Mouse (Mus musculus) brain, embryonic 18.5 days (tissue): Measurements from ENCODE around the gene Golga2.

Source experiments
- DNase-seq: peaks from one replicate; pipeline ENCODE4 v3.0.0-alpha.2; 2012; ENCODE audit warnings: low read depth, low spot score

Golga2 gene

DNA sequence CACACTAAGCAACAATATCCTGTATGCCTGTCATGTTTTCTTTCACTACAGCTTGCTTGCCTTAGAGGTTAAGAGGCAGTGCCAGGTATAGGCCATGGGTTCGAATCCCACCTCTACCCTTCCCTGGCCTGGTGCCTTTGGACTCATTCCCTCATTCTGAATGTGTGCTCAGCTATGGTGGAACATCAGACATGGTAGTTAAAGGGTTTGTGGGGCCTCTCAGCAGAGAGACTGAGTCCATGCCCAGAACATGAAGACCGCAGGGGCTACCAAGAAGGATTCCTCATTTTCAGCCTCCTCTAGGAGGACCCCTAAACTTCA lies 56.1 kb downstream of the Golga2 start:
- DNase-seq = no peak

DNA sequence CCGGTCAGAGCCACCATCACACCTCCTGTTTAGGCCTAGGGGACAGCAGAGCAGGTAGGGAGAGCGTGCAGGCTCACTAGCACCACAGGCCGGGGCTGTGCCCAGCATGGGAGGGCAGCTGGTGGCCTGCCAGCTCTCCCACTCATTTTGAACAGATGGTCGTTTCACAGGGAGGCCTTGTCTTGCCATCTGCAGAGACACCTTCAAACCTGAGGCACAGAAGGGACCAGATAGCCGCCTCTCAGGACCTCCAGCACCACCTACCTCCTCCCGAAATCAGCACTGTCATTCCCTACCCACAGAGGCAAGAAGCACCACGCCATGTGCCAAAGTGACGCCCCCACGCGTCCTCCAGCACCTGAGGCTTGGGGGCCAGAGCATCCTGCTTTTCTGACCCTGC lies 56.9 kb downstream of the Golga2 start:
- no peak for DNase-seq

DNA sequence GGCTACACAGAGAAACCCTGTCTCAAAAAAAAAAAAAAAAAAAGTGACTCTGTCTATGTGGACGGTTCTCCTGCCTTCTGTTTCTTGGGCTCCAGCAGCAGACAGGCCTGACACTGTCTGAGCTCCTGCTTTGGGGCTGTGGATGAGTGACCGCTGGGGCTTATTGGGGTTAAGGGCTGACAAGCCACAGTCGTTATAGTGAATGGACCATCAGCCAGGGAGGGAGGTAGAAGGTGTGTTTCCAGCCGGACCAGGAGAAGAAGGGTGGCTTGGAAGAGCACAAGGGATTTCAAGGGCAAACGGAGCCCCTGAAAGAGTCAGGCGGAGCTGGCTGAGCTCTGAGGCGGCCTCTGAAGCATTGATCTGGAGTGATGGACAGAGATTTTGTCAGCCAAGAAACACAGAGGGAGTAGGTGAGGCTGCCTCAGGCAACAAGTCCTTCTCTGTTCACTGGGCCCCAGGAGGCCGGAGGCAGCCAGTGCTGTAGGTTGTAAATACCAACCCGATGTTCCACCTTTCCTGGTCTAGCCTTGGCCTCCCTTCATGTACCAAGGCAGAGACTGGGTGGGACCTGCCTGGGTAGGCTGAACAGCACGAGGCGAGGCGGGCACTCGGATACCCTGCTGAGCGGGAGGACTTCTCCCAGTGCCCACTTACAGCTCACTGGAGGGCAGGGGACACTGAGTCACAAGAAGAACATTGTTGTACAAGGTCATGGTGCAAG lies 57.6 kb downstream of the Golga2 start:
- no peak for DNase-seq

DNA sequence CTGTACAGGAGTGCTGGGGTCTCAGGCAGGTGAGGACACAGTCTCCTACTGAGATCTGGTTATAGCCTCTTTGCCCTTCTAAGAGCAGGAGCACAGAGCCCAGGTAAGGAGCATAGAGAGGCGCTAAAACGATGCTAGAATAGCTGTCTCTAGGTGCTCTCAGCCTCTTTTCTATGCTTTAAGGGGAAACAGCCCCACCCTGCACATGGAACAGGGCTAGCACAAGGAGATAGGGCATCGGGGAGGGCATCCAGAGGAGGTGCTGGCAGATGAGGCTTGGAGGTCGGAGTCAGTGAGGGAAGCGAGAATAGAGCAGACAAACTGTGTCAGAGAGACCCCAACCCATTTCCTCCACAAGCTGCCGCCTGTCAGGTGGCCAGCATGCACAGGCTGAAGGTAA lies 59.8 kb downstream of the Golga2 start:
- DNase-seq = no peak

DNA sequence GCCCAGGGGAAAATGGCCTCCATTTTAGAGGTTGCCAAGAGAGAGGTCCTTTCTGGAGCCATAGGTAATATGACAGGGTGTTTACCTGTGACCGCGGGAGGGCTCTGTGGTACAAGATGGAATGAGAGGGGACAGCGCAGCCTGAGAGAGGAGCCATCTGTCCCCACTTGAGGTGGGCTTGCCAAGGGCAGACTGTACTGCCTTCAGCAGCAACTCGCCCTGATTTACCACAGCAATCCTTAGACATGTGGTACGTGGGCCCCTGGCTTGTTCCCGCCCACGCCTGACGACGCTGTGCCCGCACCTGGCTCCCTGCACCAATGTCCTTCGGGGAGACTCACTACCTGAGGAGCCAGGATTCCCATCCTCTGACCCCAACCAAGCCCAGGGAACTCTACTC lies 61.1 kb downstream of the Golga2 start:
- DNase-seq = no peak

DNA sequence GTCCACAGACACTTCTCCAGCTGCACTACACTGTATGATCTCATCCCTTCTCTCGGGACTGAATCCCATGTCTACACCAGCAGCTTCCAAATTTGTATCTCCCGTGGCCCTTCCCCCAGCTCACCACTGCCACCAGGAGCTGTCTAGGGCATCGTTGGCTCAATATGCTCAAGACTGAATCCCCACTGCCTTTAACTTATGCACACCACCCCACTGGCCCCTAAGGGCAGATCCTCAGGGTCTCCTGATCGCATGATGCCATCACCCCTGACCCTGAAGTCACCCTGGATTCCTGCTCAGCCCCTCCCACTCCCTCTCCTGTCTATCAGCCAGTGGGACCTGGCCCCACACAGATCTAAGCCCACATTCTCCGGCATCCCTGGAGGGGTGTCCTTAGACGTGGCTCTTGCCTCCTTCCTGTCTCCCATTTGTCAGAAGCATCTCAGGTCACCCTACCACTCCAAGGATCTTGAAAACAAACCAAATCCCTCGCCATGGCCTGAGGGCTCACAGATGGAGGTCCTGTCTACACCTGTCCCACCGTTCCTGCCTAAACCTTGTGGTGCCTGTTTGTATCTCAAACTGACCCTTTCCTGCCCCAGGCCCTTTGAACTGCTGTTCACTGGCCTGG lies 62.6 kb downstream of the Golga2 start:
- DNase-seq = no peak

DNA sequence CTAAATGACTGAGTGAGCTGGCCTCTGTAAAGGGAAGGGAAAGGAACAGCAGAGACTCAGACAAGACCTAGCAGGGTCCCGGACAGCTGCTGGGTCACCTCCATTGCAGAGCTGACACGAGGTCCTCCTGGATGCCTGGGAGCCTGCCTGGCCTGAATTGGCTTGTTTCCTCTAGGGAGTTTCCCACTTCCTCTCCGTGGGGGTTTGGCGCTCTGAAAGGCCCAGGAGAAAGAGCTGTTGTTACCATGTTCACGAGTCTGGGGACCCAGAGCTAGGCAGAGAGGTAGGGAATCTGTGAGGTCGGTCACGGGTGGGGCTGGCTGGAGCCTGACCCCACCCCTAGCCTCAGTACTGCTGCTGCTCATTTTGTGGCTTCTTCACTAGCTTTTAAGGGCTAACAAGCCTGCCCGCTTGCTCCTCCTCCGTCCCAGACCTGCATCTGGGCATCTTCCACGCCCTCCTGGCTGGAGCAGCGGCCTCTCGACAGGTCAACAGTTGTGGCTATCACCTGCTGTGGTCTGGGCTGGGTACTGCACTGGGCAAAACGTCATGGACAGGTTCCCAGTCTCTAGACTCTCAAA lies 63.4 kb downstream of the Golga2 start:
- DNase-seq = no peak

DNA sequence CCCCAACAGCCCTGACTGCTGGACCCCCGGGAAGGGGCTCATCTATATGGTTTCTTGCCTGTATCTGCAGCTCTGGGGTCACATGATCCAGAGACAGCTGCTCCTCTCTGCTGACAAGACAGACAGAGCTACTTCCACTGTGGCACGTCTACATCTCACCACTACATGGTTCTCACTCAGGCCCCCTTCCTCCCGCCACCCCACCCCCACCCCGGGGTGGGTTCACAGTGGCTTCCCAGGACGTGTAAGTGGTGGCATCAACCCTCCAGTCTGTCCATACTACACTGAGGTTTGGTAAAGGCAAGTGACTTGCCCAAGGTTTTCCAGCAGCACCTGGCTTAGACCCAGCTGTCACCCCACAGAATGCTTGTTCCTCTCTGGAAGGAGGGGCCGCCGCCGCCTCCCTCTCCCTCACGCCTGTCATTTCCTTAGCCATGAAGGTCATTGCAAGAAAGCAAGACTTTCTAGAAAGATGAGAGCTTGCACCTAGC lies 64.3 kb downstream of the Golga2 start:
- DNase-seq = no peak

DNA sequence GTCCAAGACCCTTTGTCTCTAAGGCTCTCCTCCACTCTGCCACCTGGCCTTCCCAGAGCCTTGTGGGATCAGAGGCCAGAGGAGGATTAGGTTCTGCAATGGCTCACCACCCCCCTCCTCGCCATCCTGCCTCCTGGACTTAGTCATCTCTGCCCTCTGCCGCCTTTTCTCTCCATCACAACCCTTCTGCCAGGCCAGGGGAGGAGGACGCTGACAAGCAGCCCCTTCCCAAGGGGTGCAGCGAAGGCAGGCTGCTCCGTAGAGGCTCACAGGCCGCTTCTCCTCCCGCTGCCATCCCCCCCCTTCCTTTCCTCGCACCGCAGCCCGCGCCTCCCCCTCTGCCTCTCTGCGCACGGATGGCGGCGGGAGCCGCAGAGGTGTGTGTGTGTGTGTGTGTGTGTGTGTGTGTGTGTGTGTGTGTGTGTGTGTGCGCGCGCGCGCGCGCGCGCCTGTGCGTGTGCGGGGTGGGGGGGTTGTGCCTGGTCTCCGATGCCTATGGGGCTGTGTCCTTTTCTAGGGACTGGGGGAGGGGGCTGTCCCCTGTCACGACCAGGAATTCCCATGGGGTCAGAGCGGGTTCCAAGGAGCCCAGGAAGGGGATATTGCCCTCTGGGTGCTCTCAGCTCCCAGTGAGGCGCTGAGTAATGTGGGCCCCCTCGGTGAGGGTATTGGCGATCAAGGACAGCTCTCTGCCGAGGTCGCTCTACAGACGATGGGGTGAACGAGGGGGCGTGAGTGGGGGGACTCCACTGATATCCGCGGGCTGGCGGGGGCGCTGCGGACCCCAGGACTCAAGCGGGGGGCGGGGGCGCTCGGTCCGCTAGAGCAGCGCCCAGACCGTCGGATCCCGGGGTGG lies 65.2 kb downstream of the Golga2 start, which contains the start of gene Ciz1:
Gene Ciz1, plus strand, starts transcription at position 177 of the 856 bp plus-strand sequence.
- DNase-seq = peak; percentile 30

DNA sequence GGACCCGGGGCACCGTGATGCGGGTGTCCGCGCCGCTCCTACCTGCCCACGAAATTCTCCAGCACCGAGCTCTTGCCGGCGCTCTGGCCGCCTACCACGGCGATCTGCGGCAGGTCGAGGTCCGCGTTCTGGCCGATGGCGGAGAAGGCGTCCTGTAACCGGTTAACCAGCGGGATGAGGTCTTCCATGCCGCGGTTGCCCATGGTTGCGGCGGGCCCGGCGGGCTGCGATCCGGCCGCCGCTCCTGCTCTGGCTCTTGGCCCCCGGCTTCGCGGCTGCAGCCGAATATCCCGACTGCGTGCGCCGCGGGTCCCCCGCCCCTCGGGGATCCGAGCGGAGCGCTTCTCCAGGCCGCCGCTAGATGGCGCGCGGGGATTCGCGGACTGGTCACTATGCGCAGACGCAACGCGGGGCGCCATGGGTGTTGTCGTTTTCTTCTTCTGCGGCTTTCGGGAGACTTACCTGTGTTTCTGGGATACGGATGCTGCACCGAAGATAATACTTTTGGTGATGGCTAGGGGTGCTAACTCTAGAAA lies 65.9 kb downstream of the Golga2 start, which contains the start of gene Dnm1:
Gene Dnm1, minus strand, starts transcription at position 332 of the 536 bp plus-strand sequence.
- DNase-seq = peak; percentile 71

DNA sequence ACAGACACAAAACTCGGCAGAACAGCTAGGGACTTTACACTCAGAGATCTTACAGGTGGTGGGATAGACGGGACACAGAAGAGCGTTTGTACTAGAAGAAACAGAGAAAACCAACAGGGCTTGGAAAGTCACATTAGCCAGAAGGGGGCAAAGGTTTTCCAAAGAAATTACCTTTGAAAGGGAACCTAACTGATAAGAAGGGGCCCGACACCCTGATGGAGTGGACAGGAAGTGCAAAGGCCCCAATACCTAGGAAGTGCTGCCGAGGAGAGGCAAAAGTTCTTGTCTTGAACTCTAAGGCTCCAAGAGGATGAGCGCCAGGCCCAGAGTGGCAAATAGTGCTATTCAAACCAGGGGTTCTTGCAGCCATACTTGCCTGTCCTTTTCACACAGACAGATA lies 66.7 kb downstream of the Golga2 start:
- DNase-seq = no peak

DNA sequence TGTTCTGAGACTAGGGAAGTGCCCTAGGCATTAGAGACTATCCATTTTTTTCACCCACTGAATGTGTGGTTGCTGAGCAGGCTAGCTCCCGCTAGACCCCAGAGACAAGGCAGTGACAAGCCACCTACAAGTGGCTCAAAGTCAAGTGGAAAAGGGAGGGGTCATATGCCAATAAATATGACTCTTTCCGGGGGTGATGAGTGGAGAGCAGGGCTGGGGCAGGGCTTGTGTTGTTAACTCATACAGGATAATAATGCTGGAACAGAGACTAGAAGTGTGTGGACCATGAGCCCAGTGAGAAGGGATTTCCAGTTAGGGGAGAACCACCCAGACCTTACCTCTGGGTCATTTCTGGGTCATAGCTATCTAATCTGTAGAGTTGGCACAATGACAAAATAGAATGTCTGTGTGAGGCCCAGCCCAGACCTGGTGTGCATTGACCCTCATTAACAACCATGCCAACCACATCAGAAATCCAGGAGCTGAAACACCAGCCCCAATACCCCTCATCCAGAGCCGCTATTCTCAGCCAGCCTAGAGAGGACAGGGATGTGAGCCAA lies 67.2 kb downstream of the Golga2 start:
- no peak for DNase-seq

DNA sequence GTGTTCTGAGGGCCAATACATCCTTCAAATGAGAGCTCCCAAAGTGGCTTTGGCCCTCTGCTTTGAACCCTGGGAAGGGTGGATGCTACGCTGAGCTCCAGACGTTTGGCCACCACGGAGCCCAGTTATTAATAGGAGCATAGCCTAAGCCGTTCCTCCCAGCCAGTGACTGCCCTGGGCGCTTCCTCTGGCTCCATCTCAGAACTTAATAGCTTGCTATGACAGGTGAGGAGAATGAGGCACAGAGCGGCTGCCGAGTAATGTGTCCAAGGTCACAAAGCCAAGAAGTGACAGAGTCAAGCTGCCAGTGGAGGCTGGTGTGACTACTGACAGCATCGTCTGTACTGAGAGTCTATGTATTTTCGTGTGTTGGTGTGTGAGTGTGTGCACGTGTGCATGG lies 69.0 kb downstream of the Golga2 start:
- DNase-seq = no peak
